Mouse (Mus musculus) spleen, adult 2 months (tissue): ENCODE data around the gene Dcst1.

Experiments
- CTCF ChIP-seq: fragments of 200-500 bp; IDR thresholded peaks from 2 replicates; pipeline ENCODE4 v1.5.1; 2011; ENCODE audit warnings: mild to moderate bottlenecking, inconsistent platforms; ENCODE audit not compliant: insufficient read depth, insufficient read length, insufficient replicate concordance; ENCODE audit errors: extremely low read depth
- POLR2A ChIP-seq: fragments of 200-500 bp; IDR thresholded peaks from 2 replicates; pipeline ENCODE4 v1.6.1; 2011; ENCODE audit warnings: low read depth, low read length, inconsistent platforms

- TF ChIP-seq POLR2A (no peak), CTCF (no peak)
These were observed 36.4 kb downstream of the Dcst1 start for GRCm38 (mm10) chr3:89328623-89329022.
